Mouse (Mus musculus): ENCODE results near the gene Ltb4r2. TPM values are rescaled to one million over a fixed set of nuclear protein-coding genes. Genes with fewer than 3 reads are reported as not detected.
"Not testable (repeated sequence)": the region's sequence is repeated elsewhere in the genome, so short reads cannot be mapped to it uniquely, and the experiment has no call there.

Gene Ltb4r2
- total RNA-seq, 2 experiments from 2014 or later: not detected

DNA sequence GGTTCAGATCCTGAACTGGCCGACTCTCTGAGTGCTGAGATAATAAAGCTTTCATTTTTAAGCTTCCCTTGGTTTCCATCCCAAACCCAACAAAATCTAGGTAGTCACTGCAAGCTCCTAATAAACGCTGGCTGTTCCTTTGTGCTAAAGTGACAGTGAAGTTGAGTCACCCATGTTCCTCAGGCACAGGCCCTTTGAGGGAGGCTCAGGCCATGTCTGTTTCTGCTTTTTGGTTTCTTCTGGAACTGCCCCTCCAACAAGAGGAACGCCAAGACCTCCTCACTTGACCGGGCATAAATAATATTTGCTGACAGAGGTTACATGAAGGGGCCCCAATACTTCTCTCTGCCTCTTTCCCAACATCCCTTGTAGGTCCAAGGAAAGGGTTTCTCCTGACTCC, 25.5 kb upstream of the Ltb4r2 start:
- intact Hi-C loops (cut with DNase I): no loop called here
- no peak for DNase-seq

- intact Hi-C loops (cut with DNase I): no loop called here
- DNase-seq: no peak
These were observed 24.0 kb upstream of the Ltb4r2 start for GRCm38 (mm10) chr14:55737086-55737687.

- DNase-seq: peak; percentile 76 to 87
- intact Hi-C loops (cut with DNase I): loop anchor here (2.0 to 5.0 kb wide), 3 partner anchors 63 to 246 kb away; partner anchors contain the start of gene Tinf2
These were observed 17.5 kb upstream of the Ltb4r2 start for GRCm38 (mm10) chr14:55743711-55744110.

GRCm38 (mm10) chr14:55745180-55745860, 15.9 kb upstream of the Ltb4r2 start, which contains the start of the genes Dhrs1 and Nop9:
TSS of gene Dhrs1 (minus strand) at chr14:55745690.
TSS of gene Nop9 (plus strand) at chr14:55745693.
- DNase-seq: peak; percentile 80 to 85
- intact Hi-C loops (cut with DNase I): loop anchor here (2.0 kb wide), 1 partner anchor 65 kb away; the partner anchor contains the start of gene Tinf2

- intact Hi-C loops (cut with DNase I): loop anchor here (2.0 kb wide), 1 partner anchor 65 kb away; the partner anchor contains the start of gene Tinf2
- DNase-seq: no peak
These were observed 15.4 kb upstream of the Ltb4r2 start for GRCm38 (mm10) chr14:55745861-55746237.

GRCm38 (mm10) chr14:55747051-55747847, 14.0 kb upstream of the Ltb4r2 start:
- intact Hi-C loops (cut with DNase I): no loop called here
- no peak for DNase-seq

GRCm38 (mm10) chr14:55757566-55757965, 3.7 kb upstream of the Ltb4r2 start:
- DNase-seq: no peak
- intact Hi-C loops (cut with DNase I): loop anchor here (5.0 kb wide), 1 partner anchor 130 kb away; no protein-coding TSS in a partner anchor

GRCm38 (mm10) chr14:55758363-55758784, 2.9 kb upstream of the Ltb4r2 start, which contains the start of gene Cideb:
TSS of gene Cideb (minus strand) at chr14:55758458.
- intact Hi-C loops (cut with DNase I): loop anchor here (5.0 kb wide), 1 partner anchor 131 kb away; no protein-coding TSS in a partner anchor
- no peak for DNase-seq

DNA sequence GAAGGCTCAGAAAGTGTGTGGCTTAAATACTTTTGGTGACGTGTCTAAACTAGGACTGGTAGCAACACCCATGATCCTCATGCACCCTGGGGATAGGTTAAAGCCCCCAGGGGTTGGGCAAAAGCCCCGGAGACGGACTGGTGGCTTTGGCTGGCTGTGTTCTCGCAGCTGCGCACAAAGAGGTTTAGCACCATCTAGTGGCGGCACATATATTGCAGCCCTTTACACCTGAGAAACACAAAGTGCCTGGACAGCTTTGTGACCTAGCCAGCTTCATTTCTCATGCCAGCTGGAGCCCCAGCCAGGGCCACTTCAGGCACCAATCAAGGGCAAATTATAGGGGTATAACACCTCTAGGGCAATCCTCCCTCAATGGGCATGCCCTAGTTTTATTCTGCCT, 1.1 kb upstream of the Ltb4r2 start:
- intact Hi-C loops (cut with DNase I): not testable (repeated sequence)
- peak; percentile 67 to 68 for DNase-seq

DNA sequence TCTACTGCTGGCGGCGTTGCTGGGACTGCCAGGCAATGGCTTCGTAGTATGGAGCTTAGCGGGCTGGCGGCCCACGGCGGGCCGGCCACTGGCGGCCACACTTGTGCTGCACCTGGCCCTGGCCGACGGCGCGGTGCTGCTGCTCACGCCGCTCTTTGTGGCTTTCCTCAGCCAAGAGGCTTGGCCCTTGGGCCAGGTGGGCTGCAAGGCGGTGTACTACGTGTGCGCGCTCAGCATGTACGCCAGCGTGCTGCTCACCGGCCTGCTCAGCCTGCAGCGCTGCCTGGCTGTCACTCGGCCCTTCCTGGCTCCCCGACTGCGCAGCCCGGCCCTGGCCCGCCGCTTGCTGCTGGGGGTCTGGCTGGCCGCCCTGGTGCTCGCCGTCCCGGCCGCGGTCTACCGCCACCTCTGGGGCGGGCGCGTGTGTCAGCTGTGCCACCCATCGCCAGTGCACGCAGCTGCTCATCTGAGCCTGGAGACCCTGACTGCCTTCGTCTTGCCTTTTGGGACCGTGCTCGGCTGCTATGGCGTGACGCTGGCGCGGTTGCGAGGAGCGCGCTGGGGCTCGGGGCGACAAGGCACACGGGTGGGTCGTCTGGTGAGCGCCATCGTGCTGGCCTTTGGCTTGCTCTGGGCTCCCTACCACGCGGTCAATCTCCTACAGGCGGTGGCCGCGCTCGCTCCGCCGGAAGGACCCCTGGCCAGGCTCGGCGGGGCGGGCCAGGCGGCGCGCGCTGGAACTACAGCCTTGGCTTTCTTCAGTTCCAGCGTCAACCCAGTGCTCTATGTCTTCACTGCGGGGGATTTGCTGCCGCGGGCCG, 983 bp downstream of the Ltb4r2 start:
- DNase-seq: peak in 1 of 2 experiments; percentile 53
- intact Hi-C loops (cut with DNase I): no loop called here

DNA sequence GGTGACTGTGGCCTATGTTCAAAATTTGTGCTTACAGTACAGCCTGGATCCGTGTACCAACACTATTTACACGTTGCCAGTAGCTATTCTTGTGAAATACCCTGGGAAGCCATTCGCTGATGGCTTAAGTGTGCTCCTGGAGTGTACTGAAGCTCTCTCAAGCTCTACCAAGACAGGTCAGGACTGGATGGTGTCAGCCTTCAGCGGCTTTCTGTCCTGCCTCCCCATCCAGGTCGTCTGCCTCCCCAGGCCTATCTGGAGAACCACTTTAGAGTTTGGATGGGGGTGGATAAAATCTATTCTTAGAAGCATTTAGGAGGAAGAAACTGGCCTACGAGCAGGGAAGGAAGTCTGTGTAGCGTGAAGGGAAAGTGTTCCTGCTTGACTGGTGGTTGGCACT, 1.9 kb downstream of the Ltb4r2 start:
- intact Hi-C loops (cut with DNase I): no loop called here
- no peak for DNase-seq

GRCm38 (mm10) chr14:55765696-55766095, 4.5 kb downstream of the Ltb4r2 start, which contains the start of gene Ltb4r1:
TSS of gene Ltb4r1 (plus strand) at chr14:55765962.
- intact Hi-C loops (cut with DNase I): no loop called here

GRCm38 (mm10) chr14:55767519-55768414, 6.5 kb downstream of the Ltb4r2 start:
- DNase-seq: peak; percentile 40 to 54
- intact Hi-C loops (cut with DNase I): no loop called here

More at GRCm38 (mm10) chr14:55765696-55766095, 4.5 kb downstream of the Ltb4r2 start, which contains the start of gene Ltb4r1:
- no peak for DNase-seq

DNA sequence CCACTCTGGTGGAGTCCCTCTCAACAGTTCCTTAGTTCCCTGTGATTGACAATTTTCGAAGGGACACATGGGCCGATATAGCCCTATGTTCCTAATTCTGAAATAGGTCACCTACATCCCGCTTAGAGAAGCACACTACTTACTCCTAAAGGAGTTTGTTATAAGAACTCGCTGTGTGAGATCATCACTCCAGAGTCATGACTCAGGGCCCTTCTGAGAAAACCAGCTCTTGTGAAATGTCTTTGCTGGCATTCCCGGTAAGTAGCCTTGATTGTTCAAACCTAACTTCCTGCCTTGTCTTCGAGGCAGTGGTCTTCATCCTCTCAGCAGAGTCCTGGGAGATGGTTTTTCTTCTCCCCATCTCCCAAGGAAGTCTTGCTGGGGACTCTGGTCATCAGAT, 7.3 kb downstream of the Ltb4r2 start:
- no peak for DNase-seq
- intact Hi-C loops (cut with DNase I): no loop called here

- intact Hi-C loops (cut with DNase I): no loop called here
- DNase-seq: no peak
These were observed 8.0 kb downstream of the Ltb4r2 start for GRCm38 (mm10) chr14:55769087-55769703.

DNA sequence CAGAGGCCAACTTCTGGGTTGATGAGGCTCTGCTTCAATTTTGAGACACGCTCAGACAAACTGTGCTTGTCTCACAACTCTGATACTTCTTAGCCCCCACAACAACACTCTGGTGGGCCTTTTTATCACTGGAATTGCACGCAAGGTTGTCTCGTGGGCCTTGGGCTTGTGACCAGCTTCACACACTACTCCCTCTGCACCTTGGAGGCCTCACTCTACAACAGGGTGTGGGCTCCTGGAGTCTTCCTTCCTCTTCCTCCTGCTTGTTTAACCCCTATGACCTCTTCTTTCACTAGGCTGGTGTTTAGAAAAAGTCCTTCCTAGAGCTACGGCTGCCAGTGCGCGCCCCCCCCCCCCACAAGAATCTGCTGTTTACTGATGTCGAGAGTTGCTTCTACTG, 15.5 kb downstream of the Ltb4r2 start:
- no peak for DNase-seq
- intact Hi-C loops (cut with DNase I): no loop called here

DNA sequence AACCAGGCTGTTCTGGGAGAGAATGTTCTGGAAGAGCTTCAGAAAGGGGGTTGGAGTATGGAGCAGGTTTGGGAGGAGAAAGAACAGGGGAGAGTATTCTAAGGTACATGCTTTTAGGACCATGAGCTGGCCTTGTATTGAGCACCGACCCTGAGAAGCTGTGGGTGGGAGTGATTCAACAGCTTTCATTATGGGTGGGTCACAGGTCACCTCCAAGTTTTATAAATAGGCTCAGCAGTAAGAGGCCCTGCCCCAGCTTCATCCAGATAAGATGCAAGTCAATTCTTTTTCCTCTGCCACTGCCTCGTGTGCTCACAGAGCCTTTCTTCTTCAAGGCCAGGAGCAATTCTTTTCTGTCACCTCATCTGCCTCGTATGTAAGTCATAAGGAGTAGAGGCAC, 15.9 kb downstream of the Ltb4r2 start:
- intact Hi-C loops (cut with DNase I): no loop called here
- no peak for DNase-seq

- no peak for DNase-seq
- intact Hi-C loops (cut with DNase I): no loop called here
These were observed 16.6 kb downstream of the Ltb4r2 start for GRCm38 (mm10) chr14:55777806-55778205.
